Mouse (Mus musculus) gastrocnemius, adult 8-10 months (tissue): ENCODE results near the gene Ankrd11. TPM values are rescaled to one million over a fixed set of nuclear protein-coding genes. Genes with fewer than 3 reads are reported as not detected.

Source experiments
- DNase-seq, 2 experiments: peaks; one replicate each; pipeline ENCODE4 v3.0.0; 2022; ENCODE audit warnings: low spot score in 2 of 2
- total RNA-seq, 4 experiments: library from RNA; stranded (reverse); gene quantifications; 2 replicates each; pipeline ENCODE4 v1.2.4; 2022

Ankrd11 gene
- total RNA-seq, 4 experiments from 2014 or later: 55.0 to 63.5 (median 62.4) TPM

DNA sequence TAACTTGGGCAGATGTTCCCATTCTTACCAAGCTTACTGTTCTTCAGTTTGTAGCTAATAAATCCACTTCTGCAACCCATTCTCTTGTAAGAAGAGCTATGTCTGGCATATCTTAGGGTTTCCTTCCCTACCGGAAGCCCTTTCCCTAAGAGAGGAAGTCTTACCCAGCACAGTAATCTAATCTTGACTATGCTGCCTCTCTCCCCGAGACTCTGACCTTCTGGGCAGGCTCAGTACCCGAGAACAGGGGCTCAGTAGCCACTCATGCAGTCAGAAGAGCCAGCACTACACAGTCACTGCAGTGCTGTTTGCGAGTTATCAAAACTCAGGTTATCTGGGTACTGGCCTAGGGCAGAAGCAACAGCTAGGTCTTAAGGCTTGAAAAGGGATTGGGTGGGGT, 144.1 kb downstream of the Ankrd11 start:
- no peak for DNase-seq

DNA sequence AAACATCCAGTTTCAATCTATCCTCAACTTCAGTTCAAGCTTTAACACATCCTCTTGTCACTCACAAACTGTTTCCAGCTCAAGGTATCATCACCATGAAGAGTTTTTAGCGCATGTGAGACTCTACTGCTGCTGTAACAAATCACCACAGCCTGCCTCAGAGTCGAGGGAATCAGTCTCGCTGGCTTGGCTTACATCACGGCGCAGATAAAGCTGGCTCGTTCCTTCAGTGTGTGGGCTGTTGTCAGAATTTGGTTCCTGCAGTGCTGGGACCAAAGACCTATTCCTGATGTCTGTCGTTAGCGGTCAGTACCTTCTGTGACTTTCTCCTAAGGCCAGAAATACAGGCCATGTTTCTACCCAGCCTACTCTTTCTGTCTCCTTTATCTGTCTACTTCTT, 144.9 kb downstream of the Ankrd11 start:
- no peak for DNase-seq

DNA sequence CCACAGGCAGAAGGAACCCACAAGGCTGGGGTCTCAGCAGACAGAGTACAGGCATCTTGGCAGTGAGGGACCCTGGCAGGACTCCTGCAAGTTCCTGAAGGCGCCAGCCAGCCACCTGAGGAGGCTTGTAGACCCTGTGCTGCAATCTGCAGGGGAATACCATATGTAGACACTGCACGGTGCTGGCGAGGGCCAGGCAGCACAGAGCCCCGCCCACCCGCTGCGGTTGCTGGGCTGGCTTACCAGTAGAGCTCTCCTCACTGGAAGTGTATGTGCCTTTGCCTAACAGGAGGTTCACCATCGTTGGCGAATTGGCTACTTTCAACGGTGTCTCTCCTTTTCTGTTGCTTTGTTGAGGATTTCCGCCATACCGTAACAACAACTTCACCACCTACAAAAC, 145.8 kb downstream of the Ankrd11 start:
- DNase-seq: no peak

DNA sequence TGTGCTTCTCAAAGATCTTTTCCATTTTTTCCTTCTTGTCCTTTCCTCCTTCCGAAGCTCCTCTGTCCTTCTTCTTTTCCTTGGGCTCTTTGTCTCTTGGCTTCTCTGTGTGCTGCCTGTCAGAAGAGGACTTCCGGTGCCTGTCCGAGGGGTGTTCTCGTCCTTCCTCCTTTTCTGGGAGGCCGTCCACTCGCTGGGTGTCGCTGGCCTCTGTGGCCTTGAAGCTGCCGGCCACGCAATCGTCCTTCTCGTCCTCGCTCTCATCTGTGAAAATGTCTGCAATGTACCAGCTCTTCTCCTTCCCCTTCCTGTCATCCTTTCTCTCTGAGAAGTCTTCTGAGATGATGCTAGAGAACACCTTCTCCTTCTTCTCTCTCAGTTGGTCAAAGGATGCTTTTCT, 148.6 kb downstream of the Ankrd11 start:
- no peak for DNase-seq

DNA sequence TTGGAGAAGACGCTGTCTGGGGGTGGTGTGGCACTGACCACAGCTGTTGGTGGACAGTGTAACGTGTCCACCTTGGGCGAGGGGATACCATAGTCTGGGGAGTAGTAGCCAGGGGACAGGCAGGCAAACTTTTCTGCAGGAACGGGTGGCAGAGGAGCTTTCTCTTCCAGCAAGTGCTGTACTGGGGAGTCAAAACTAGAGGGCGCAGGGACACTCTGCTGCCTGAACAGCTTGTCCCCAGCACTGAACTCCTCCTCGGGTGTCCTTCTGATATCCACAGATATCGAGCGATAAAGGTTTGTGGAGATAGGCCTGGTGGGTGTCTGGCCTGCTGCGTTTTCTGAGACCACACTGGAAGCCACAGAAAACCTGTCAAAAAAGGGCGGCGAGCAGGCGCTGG, 150.6 kb downstream of the Ankrd11 start:
- no peak for DNase-seq

DNA sequence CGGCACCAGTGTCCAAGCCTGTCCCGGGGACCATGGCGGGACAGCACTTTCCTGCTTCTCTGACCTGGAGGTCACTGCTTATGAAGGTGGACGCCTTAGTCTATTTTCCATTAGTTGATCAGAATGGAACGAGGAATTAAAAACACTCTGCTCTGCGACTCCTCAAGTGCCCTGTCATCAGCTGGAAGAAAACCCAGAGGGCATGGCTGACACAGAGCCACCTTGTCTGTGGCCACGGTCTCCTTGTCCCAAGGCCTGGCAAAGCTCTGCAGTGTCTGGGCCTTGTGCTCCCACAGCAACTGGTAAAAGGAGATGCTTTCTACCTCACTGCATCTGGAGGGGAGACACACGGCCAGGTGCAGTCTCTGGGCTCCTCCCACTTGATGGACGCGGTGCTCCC, 158.4 kb downstream of the Ankrd11 start:
- no peak for DNase-seq

DNA sequence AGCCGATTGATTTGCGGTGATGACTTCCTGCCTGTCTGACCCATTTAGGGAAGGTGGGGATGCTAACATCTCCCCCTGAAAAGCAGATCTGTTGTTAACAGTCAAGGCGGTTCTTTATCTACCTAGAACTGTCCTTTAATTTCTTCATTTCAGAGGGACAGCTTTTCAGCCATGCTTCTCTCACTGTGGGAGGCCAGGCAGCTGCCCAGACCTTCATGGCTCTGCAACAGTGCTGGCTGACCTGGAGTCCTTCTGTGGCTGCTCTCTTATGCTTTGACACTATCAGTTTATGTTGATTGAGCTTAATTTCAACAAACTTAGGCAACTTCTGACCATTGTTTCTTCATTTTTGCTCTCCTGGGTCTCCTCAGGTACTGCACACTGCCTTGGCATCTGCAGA, 161.8 kb downstream of the Ankrd11 start:
- no peak for DNase-seq

DNA sequence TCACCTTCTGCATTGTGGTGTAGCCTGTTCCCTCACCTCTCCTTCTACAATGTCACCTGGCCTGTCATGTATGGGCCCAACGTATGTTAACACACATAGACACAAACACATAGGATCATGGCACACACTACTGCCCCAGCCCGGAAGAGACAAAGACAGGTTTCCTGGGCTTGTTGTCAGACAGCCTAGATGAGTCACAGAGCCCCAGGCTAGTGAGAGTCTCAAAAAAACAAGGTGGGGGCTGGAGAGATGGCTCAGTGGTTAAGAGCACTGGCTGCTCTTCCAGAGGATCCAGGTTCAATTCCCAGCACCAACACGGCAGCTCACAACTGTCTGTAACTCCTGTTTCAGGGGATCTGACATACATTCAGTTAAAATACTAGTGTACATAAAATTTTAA, 163.8 kb downstream of the Ankrd11 start:
- no peak for DNase-seq

DNA sequence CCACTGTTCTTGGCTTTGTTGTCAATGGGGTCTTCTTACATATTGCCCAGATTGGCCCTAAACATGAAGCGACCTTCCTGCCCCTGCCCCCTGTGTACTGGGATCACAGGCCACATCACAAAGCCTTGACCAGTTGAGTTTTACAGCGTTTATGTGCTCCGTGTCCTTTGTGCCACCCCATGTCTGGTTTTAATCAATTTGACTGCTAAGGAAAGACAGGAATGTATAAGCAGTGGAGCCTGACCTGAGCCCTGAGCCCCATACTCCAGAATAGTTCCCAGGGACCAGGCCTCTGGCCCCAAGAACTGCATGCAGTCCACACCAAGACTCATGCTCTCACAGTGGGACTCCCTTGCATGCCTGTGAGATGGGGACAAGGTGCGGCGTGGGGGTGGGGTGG, 166.9 kb downstream of the Ankrd11 start:
- no peak for DNase-seq

DNA sequence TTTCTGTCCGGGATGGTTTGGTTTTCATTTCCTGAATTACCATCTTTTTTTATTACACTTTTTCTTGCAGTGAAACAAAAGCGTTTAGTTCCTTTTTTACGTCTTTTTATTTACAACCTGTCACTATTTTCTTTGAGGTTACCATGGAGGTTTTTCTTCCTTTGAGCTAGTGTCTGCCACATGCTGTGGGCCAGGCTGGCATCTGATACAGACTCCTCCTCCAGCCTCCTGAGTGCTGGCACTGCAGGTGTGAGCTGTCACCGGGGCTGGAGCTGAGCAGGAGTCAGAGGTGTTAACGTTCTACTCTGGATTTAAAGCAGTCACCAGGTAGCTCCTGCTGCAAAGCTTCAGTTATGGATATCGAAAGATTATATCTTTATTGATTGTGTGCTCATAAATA, 168.9 kb downstream of the Ankrd11 start:
- DNase-seq: no peak

DNA sequence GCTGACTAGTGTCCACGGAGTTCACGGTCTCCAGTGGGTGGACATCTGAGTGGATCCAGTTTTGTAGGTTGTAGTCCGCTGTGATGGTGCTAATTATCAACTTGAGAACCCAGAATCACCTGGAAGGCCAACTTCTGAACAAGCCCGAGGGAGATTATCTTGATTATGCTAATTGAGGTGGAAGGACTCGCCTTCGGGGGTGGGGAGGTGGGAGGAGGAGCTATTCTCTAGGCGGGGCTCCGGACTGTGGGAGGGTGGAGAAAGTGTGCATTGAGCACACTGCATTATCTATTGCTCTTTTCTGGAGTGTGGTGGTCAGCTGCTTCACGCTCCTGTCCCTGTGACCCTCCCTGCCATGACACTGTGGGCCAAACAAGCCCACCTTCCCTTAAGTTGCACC, 170.4 kb downstream of the Ankrd11 start:
- DNase-seq: no peak

DNA sequence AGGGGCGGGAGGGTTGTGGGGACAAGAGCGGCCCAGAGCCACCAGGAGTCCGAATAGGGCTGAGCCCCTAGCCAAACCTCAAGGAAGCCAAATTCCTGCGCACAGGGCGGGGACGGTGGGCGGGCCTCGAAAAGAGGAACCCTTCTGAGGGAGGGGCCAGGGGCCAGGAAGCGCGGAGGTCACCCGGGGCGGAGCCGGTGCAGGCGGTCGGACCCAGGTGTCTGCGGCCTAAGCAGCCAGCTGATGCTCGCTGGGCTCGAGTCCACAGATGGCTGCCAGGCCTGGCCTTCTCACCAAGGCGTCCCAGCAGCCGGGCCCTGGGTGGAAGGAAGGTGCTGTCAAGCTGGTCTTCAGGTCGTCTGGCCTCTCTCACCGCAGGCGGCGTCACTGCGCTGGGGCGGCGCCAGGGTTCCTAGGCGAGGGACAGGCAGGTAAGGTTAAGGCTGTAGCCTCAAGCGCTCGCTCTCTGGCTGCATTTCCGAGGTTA, 171.7 kb downstream of the Ankrd11 start:
- no peak for DNase-seq

DNA sequence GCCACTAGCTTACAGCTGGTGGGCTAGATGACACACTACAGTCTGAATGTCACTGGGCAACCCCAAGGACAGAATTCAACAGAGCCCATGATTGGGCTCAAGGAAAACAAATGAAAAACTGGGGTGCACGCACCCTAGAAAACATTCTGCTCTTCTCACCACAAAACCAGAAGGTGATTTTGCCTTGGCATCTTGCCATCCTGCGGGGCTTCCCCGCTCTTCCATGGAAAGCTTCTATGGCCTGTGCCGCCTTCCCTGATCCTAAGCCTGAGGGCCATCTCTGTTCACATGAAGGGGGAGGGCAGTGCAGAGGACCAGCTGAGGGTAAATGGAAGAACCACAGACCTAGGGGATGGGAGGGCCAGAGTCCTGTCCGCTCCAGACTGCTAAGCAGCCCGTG, 174.1 kb downstream of the Ankrd11 start:
- no peak for DNase-seq

DNA sequence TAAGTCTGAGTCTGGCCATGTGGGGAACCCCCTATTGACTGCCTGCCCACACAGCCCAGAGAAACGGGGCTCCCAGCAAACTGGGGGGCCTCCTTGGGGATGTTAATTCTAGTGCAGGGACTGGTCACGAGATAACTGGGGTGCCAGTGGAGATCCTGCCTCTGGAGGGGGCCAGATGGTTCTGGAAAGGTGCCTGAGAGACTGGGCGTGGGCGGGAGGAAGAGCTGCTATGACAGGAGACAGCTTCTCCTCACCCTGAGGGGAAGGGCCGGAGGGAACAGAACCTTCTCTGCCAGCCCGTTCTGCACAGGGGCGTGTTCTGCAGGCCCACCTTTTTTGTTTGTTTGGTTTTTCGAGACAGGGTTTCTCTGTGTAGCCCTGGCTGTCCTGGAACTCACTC, 175.8 kb downstream of the Ankrd11 start:
- DNase-seq: no peak

DNA sequence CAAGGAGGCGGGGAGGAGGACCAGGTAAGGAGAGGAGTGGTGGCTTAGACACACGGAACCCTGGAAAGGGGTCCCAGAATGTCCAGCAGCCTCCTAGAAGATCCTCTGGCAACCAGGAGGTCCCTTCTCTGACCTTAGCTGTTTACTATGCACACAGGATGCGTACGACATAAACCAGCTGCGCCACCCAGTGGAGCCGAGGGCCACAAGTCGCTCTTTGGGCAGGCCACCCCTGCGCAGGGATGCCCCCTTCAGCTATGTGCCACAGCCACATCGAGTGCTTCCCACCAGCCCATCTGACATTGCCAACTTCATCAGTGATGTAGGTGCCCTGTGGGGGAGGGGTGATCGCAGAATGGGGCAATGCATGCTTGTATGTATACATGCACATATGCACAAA, 176.6 kb downstream of the Ankrd11 start:
- no peak for DNase-seq

DNA sequence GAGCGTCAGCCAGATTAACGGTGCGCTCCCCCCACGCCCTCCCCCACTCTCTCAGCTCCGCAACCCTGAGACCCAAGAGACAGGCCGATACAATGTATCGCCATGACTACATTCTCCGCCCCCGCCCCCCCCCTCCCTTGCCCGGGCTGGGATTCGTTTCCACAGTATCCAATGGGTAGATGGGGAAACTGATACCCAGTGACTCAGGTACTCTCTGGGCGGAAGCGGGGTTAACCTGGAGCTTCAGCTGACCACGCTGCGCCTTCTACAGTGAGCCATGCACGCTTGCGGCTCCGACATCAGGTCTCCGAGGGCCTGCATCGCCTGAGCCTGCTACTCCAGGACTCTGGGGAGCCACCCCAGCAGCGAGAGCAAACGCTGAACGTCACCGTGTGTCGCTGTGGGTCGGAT, 177.4 kb downstream of the Ankrd11 start:
- no peak for DNase-seq

DNA sequence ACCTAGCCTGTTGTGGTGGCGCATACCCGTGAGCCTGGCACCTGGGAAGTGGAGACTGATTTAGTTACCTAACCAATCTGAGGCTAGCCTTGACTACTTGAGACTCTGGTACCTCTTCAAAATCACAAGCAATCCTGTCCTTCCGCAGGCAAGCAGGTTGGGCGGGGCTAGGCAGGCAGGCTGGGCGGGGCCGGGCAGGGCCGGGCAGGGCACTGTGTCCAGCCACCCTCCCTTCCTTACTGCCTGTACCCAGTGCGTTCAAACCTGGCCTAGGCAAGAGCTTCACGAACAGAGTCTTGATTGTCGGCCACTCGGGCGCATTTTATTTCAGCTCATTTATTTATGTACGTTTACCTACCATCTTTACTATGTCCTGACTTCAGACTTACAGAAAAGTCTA, 182.2 kb downstream of the Ankrd11 start:
- no peak for DNase-seq

DNA sequence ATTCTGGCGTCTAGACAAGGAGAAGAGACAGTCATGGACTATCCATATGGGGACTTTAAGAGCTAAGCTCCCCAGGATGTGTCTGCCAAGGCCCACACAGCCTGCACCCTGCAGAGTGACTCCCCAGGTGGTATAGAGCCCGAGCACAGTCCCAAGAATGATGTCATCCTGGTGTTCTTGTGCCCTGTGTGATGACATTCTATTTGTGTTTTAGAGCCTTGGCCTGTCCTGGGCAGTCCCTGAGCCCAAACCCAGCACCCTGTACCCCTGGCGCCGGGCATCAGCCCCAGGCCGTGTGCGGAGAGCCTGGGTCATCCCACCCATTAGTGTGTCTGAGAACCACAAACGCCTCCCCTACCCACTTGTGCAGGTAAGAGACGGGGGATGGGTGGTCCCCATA, 185.8 kb downstream of the Ankrd11 start:
- no peak for DNase-seq

DNA sequence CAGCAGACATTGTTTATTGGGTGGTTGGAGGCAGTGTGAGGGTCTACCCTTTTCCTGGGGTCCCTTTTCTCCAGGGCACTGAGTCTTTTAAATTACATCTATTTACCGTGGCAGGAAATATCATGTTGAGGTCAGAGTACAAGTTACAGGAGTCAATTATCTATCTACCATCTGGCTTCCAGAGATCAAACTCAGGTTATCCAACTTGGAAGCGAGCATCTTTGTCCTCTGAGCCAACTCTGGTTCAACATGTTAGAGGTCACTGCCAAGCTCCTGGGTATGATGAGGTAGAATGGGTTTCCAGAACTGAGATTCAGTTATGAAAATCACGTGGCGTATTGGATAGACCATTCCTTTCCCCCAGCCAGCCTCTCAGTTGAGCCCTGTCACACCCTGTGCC, 187.0 kb downstream of the Ankrd11 start:
- DNase-seq: no peak

DNA sequence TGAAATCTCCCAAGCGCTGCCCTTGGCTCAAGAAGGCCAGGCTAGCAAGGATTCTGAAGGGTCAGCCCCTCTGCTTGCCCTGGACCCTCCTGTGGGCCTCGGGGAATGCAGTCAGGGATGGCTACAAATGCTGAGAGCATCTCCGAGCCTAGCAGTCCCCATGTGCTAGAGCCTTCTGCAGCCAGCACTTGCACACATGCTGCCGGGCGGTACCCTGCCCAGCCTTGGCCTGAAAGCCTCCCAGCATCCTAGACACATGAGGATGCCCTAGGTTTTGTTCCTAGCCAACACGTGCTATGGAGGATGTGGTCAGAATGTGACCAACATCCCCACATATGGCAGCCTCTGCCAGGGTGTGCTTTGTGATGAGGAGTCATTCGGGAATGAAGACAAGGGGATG, 187.7 kb downstream of the Ankrd11 start:
- DNase-seq: no peak

DNA sequence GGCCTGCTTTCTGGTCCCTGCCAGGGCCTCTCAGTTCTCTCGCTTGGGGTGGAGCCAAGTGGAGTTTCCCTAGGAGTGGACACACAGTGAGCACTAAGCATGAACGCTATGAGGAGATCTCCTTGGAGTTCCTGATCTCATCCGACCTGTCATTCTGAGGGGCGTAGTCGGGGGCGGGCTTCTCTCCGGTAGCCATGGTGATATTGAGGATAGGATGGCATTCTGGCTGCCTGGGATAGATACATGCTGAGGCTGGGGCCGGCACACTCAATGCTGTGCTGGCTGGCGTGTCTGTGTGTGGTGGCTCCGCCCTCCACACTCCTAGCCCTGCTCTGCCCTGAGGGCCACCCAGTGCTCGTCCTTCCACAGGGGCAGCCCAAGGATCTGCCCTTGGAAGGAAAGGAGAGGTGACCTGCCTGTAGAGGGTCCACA, 188.7 kb downstream of the Ankrd11 start:
- peak in 1 of 2 experiments; percentile 48 for DNase-seq

DNA sequence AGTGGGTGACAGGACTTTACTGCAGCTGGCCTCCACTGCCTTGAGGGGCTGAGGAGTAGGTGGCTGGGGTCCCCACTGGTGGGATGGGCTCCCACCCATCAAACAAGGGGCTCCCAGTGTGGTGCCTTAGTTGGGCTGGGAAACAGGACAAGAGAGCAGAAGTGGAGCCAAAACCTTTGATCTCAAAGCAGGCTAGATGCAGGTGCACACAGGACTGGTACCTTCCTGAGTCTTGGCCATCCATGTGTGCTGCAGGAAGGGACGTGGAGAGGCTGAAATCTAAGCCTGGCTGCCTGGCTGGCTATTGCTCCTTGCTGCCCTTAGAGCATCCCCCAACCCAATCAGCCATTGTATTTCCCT, 189.6 kb downstream of the Ankrd11 start:
- no peak for DNase-seq

DNA sequence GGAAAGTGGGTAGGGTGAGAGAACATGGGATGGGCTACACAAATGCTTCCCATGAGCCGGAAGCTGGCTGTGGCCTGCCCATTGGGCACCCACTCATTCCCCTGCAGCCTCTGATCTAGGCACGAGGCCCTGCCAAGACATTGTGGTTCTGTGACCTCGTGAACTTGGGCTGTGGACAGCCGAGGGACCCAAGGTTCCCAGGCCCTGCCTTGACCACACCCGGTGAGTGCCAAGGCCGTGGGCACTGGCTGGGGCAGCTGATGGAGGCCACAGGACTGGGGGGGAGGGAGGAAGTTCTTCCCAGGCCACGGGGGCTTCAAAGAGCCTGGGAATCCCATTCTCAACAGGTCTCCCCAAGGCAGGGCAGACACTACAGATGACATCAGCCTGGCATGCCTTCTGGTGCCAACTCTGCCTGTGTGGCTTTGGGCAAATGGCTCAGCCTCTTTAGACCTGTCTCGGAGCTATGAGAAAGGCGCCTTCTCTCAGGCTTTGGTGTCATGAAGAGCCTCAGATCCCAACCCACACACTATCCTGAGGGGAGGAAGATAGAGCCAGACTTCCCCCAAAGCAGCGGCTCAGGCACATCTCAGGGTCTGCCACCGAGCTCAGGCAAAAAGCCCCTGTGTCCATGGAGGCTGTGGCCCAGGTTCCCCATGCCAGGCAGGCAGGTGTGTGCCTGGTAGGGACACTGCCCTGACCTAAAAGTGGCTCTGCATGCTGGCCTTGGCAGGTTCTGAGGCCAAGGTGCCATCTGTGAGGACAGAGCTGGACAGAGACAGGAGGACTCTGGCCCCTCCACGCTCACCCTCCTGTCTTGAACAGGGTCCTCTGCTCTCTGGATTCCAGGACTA, 190.2 kb downstream of the Ankrd11 start:
- DNase-seq: no peak
